ENCODE assay signal across 8 mouse cellular contexts in the genomic region with DNA sequence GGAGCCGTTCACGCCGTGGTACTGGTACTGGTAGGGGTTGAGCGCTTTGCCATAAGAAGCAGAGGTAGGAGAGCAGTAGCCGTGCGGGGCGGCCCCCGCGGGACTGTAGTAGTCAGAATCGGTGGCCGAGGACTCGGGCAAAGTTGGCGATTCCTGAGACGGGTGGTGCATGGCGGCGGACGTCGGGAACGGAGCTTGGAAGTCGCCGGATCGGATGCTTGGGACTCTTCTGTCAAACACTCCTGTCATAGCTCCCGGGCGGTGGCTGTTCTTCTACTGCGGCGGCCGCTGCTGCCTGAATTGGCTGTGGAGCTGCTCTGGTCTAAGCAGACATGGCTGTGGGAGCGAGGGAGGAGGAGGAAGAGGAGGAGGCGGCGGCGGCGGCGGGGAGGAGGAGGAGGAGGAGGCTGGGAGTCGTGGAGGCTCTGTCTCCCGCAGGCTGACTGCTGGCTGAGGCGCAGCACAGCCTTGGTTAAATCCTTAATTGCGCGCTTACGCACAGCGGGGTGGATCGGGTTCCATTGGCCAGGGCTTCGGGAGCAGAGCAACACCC. TPM values are rescaled to one million over a fixed set of nuclear protein-coding genes. Genes with fewer than 3 reads are reported as not detected.
DNase-seq lines count a peak whose midpoint lies in the region; ATAC-seq and TF ChIP-seq lines count a peak whose summit lies in the region.

A gene (minus strand): TSS at position 448 of the 553 bp plus-strand sequence.

- H3K4me3 ChIP-seq in layer of hippocampus, adult 2 months = peak within 1 kb of the TSS; percentile 49
- H3K4me3 ChIP-seq in heart, embryonic 16.5 days (ENCODE audit: low read length) = peak within 1 kb of the TSS; percentile 62
- peak within 1 kb of the TSS; percentile 55 for H3K4me3 ChIP-seq in limb, embryonic 11.5 days (ENCODE audit: low read depth, low read length)
- peak within 1 kb of the TSS; percentile 41 for H3K4me3 ChIP-seq in neural tube, embryonic 13.5 days

- no peak for TF ChIP-seq CTCF in layer of hippocampus, adult 2 months (conservative IDR thresholded peaks at IDR 0.05)

- H3K9ac ChIP-seq in heart, embryonic 16.5 days (ENCODE audit: low read length) = peak within 1 kb of the TSS; percentile 57
- H3K9ac ChIP-seq in limb, embryonic 11.5 days (ENCODE audit: low read length) = peak within 1 kb of the TSS; percentile 64
- peak within 1 kb of the TSS; percentile 22 for H3K9ac ChIP-seq in neural tube, embryonic 13.5 days

- peaks cover 66% of the 10 kb centered on the region for H3K27me3 ChIP-seq in heart, embryonic 16.5 days (ENCODE audit: control insufficient read depth, insufficient read depth, low read length)
- peaks cover 50% of the 10 kb centered on the region for H3K27me3 ChIP-seq in limb, embryonic 11.5 days (ENCODE audit: control insufficient read depth, insufficient read depth, low read length)
- peaks cover 85% of the 10 kb centered on the region for H3K27me3 ChIP-seq in neural tube, embryonic 13.5 days

- peak within 1 kb of the TSS; percentile 90 for H3K4me2 ChIP-seq in heart, embryonic 16.5 days (ENCODE audit: low read depth, low read length)
- peak within 1 kb of the TSS; percentile 57 for H3K4me2 ChIP-seq in limb, embryonic 11.5 days (ENCODE audit: low read depth, severe bottlenecking)
- H3K4me2 ChIP-seq in neural tube, embryonic 13.5 days = peak within 1 kb of the TSS; percentile 59

- no peaks in the 10 kb centered on the region for H3K36me3 ChIP-seq in heart, embryonic 16.5 days (ENCODE audit: control insufficient read depth, insufficient read depth)
- no peaks in the 10 kb centered on the region for H3K36me3 ChIP-seq in limb, embryonic 11.5 days (ENCODE audit: control insufficient read depth, insufficient read depth, low read length)
- no peaks in the 10 kb centered on the region for H3K36me3 ChIP-seq in neural tube, embryonic 13.5 days

- H3K9me3 ChIP-seq in heart, embryonic 16.5 days (replicated peaks; ENCODE audit: control insufficient read depth, low read length) = no peaks in the 10 kb centered on the region
- no peaks in the 10 kb centered on the region for H3K9me3 ChIP-seq in limb, embryonic 11.5 days (ENCODE audit: control insufficient read depth, low read length)
- H3K9me3 ChIP-seq in neural tube, embryonic 13.5 days = no peaks in the 10 kb centered on the region

- peaks cover 8% of the 10 kb centered on the region for H3K4me1 ChIP-seq in heart, embryonic 16.5 days (ENCODE audit: control insufficient read depth, insufficient read depth, low read length)
- peaks cover 11% of the 10 kb centered on the region for H3K4me1 ChIP-seq in limb, embryonic 11.5 days (ENCODE audit: control insufficient read depth, insufficient read depth, low read length)
- peaks cover 24% of the 10 kb centered on the region for H3K4me1 ChIP-seq in neural tube, embryonic 13.5 days (replicated peaks)

- peak; percentile 47 for ATAC-seq in heart, embryonic 16.5 days (replicated peaks; ENCODE audit: extremely low read depth, insufficient read depth, low FRiP score)
- ATAC-seq in limb, embryonic 11.5 days (ENCODE audit: insufficient number of reproducible peaks, low FRiP score, low TSS enrichment, low read depth) = peak; percentile 52; the same call in 1 of the 2 replicates
- ATAC-seq in neural tube, embryonic 13.5 days (ENCODE audit: low read depth) = peak; percentile 55
- no peak for ATAC-seq in erythroid progenitor cell, adult 5-6 weeks (replicated peaks; ENCODE audit: low FRiP score, poor library complexity, severe bottlenecking)

- peak; percentile 30 to 43 for DNase-seq in layer of hippocampus, adult 2 months (ENCODE audit: low spot score in 2 of 2)
- no peak for DNase-seq in layer of hippocampus, adult 9-10 months (ENCODE audit: low spot score)
- peak; percentile 76 for DNase-seq in embryo, embryonic 11 days
- DNase-seq in limb, embryonic 11.5 days (ENCODE audit: low spot score) = peak; percentile 77
- no peak for DNase-seq in layer of hippocampus, adult 9-11 months

- H3K27ac ChIP-seq in layer of hippocampus, adult 2 months = no peak within 1 kb of the TSS
- no peak within 1 kb of the TSS for H3K27ac ChIP-seq in heart, embryonic 16.5 days (ENCODE audit: low read length)
- no peak within 1 kb of the TSS for H3K27ac ChIP-seq in limb, embryonic 11.5 days (replicated peaks; ENCODE audit: low read depth, low read length)
- no peak within 1 kb of the TSS for H3K27ac ChIP-seq in neural tube, embryonic 13.5 days (replicated peaks)

- under 1% methylated on average over 40 of the region's 42 CpGs for WGBS in heart, embryonic 16.5 days
- under 1% methylated on average over 40 of the region's 42 CpGs for WGBS in limb, embryonic 11.5 days
- WGBS in neural tube, embryonic 13.5 days = under 1% methylated on average over 37 of the region's 42 CpGs

RNA-seq across cellular contexts. Expression of the gene that starts here (rescaled TPM):
- total RNA-seq in layer of hippocampus, adult 2 months (2021) = 1 to 10 TPM; 4.3 to 6.1 TPM
- polyA plus RNA-seq in heart, embryonic 16.5 days (2015; fragmentation: Nextera tagmentation; extraction: Ambion mirVana) = 1.1 and 1.4 TPM in 2 replicates
- polyA plus RNA-seq in limb, embryonic 11.5 days (2014; fragmentation: Nextera tagmentation; extraction: Ambion mirVana) = 15.5 and 16.3 TPM in 2 replicates
- polyA plus RNA-seq in neural tube, embryonic 13.5 days (2015; fragmentation: Nextera tagmentation; extraction: Ambion mirVana) = 0.40 and 1.2 TPM in 2 replicates
- not detected in 2 replicates for total RNA-seq in erythroid progenitor cell, adult 5-6 weeks (2015; ENCODE audit: low replicate concordance)
- 0.64 TPM in 1 of 2 replicates, not detected in the other for total RNA-seq in erythroid progenitor cell, adult 5-6 weeks (2017; ENCODE audit: low replicate concordance)

Comparison
In these comparisons a context has a peak if more than half of its experiments do, and no peak if none do; other contexts are left out.
1. DNase-seq: peak in layer of hippocampus, adult 2 months (2 of 2), embryo, embryonic 11 days (single experiment) and limb, embryonic 11.5 days (single experiment); none in layer of hippocampus, adult 9-10 months (single experiment) and layer of hippocampus, adult 9-11 months (single experiment).
2. Peak in every context shown above with its lines, with median percentiles within 50 percentile points of each other: H3K4me3 ChIP-seq, H3K4me2 ChIP-seq and H3K9ac ChIP-seq.